Mouse (Mus musculus) right cerebral cortex, adult 2 months (tissue): ENCODE results near the gene Espl1.
"Not testable (repeated sequence)": the region's sequence is repeated elsewhere in the genome, so short reads cannot be mapped to it uniquely, and the experiment has no call there.

Experiments used
- DNase-seq, 2 experiments: peaks; one replicate each; pipeline ENCODE4 v3.0.0; 2021 to 2022; ENCODE audit warnings: low spot score in 2 of 2

Espl1 gene

GRCm38 (mm10) chr15:102335254-102335653 lies 39.2 kb downstream of the Espl1 start:
- no peak for DNase-seq

- not testable (repeated sequence) for DNase-seq
Observed at GRCm38 (mm10) chr15:102335925-102336324, 39.9 kb downstream of the Espl1 start.

- no peak for DNase-seq
Observed at GRCm38 (mm10) chr15:102336946-102337345, 40.9 kb downstream of the Espl1 start.

- no peak for DNase-seq
Observed at GRCm38 (mm10) chr15:102339612-102340011, 43.5 kb downstream of the Espl1 start.

- peak; percentile 35 to 41 for DNase-seq
Observed at GRCm38 (mm10) chr15:102341580-102341979, 45.5 kb downstream of the Espl1 start.

- DNase-seq, result no peak
Observed at GRCm38 (mm10) chr15:102344490-102344889, 48.4 kb downstream of the Espl1 start.

GRCm38 (mm10) chr15:102346444-102346843 lies 50.4 kb downstream of the Espl1 start:
- DNase-seq, result no peak

GRCm38 (mm10) chr15:102350138-102350941 lies 54.3 kb downstream of the Espl1 start, which contains the start of gene Aaas:
Gene Aaas, minus strand, starts transcription at chr15:102350771.
- peak; percentile 93 to 95 for DNase-seq

GRCm38 (mm10) chr15:102350942-102351291 lies 54.9 kb downstream of the Espl1 start:
- no peak for DNase-seq

- no peak for DNase-seq
Observed at GRCm38 (mm10) chr15:102352177-102352576, 56.1 kb downstream of the Espl1 start.

GRCm38 (mm10) chr15:102353986-102354385 lies 57.9 kb downstream of the Espl1 start:
- DNase-seq, result no peak

GRCm38 (mm10) chr15:102355134-102355870 lies 59.2 kb downstream of the Espl1 start:
- DNase-seq, result peak in 1 of 2 experiments; percentile 28

- DNase-seq, result peak in 1 of 2 experiments; percentile 17
Observed at GRCm38 (mm10) chr15:102355871-102356441, 59.9 kb downstream of the Espl1 start.

GRCm38 (mm10) chr15:102356501-102357325 lies 60.6 kb downstream of the Espl1 start:
- DNase-seq, result no peak

- no peak for DNase-seq
Observed at GRCm38 (mm10) chr15:102358126-102358525, 62.1 kb downstream of the Espl1 start.

GRCm38 (mm10) chr15:102358834-102359233 lies 62.8 kb downstream of the Espl1 start:
- DNase-seq, result no peak

GRCm38 (mm10) chr15:102362648-102363047 lies 66.6 kb downstream of the Espl1 start:
- DNase-seq, result no peak

- no peak for DNase-seq
Observed at GRCm38 (mm10) chr15:102364678-102365077, 68.6 kb downstream of the Espl1 start.

GRCm38 (mm10) chr15:102366238-102366637 lies 70.2 kb downstream of the Espl1 start:
- DNase-seq, result no peak

GRCm38 (mm10) chr15:102366733-102367344 lies 70.8 kb downstream of the Espl1 start, which contains the start of gene Sp7:
Gene Sp7, minus strand, starts transcription at chr15:102367182.
- DNase-seq, result no peak

- no peak for DNase-seq
Observed at GRCm38 (mm10) chr15:102369972-102370371, 73.9 kb downstream of the Espl1 start.
